ENCODE assay signal across 21 mouse cellular contexts in the genomic region with DNA sequence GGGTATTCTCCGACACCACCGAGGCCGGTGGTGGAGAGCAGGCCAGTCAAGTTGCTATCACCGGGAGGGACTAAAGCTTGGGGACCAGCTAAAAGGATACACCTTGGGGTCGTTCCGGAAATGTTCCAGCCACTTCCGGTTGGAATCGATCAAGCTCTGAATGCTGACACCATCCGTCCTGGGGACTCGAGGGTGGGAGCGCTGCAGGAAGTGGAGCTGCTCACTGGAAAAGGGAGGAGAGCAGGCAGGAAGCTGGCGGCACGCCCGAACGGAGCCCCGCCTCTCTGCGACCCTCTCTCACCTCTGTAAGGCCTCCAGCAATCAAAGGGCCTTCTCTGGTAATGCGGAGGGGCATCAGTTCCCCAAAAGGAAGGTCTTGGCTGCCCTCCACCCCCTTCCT.
DNase-seq lines count a peak whose midpoint lies in the region; ATAC-seq and TF ChIP-seq lines count a peak whose summit lies in the region.
"Had no signal": no experiment of that assay in that cellular context is flagged by ENCODE, and none has a peak within 500 bp of the region (broad histone marks: within the 10 kb centered on the region; RNA-seq: fewer than 3 reads in every experiment).

No protein-coding gene starts in this region.

- H3K27ac ChIP-seq in kidney, embryonic 15.5 days: 0 out of 2 replicates have a peak overlapping the region, but pooled peaks have one; percentile 0
- no peak overlapping the region for H3K27ac ChIP-seq in kidney, embryonic 14.5 days (ENCODE audit: low read depth, low read length)
- H3K27ac ChIP-seq in lung, embryonic 14.5 days (ENCODE audit: low read depth): peak overlapping the region; percentile 8; the same call in 1 of the 2 replicates
- H3K27ac ChIP-seq: embryonic facial prominence, embryonic 13.5 days; forebrain, embryonic 12.5 days; heart, adult 2 months had no signal

- WGBS in kidney, embryonic 15.5 days: 69% methylated on average over 18 of the region's 18 CpGs
- 74% methylated on average over 18 of the region's 18 CpGs for WGBS in kidney, embryonic 14.5 days
- WGBS in lung, embryonic 14.5 days: 72% methylated on average over 18 of the region's 18 CpGs

- H3K9me3 ChIP-seq in kidney, embryonic 15.5 days (replicated peaks): no peaks in the 10 kb centered on the region
- no peaks in the 10 kb centered on the region for H3K9me3 ChIP-seq in kidney, embryonic 14.5 days (ENCODE audit: control insufficient read depth, low read length)
- no peaks in the 10 kb centered on the region for H3K9me3 ChIP-seq in lung, embryonic 14.5 days (ENCODE audit: low read depth, low read length)
- H3K9me3 ChIP-seq: embryonic facial prominence, embryonic 13.5 days; forebrain, embryonic 12.5 days; heart, embryonic 12.5 days had no signal

- H3K36me3 ChIP-seq in kidney, embryonic 15.5 days: peaks cover 43% of the 10 kb centered on the region
- peaks cover 18% of the 10 kb centered on the region; the same call in 1 of the 2 replicates for H3K36me3 ChIP-seq in kidney, embryonic 14.5 days (ENCODE audit: control insufficient read depth, insufficient read depth, low read length)
- peaks cover 36% of the 10 kb centered on the region for H3K36me3 ChIP-seq in lung, embryonic 14.5 days (ENCODE audit: insufficient read depth)

- H3K9ac ChIP-seq in kidney, embryonic 15.5 days: no peak overlapping the region
- H3K9ac ChIP-seq in kidney, embryonic 14.5 days (ENCODE audit: low read depth, low read length): no peak overlapping the region
- no peak overlapping the region for H3K9ac ChIP-seq in lung, embryonic 14.5 days
- H3K9ac ChIP-seq: embryonic facial prominence, embryonic 13.5 days; forebrain, embryonic 12.5 days; forebrain, postnatal 0 days; heart, embryonic 12.5 days had no signal

- H3K4me3 ChIP-seq in kidney, embryonic 15.5 days (replicated peaks): no peak overlapping the region
- H3K4me3 ChIP-seq in kidney, embryonic 14.5 days (ENCODE audit: low read length): no peak overlapping the region
- H3K4me3 ChIP-seq in lung, embryonic 14.5 days (ENCODE audit: low read depth, low read length): no peak overlapping the region
- H3K4me3 ChIP-seq: embryonic facial prominence, embryonic 13.5 days; forebrain, embryonic 12.5 days; heart, adult 2 months; heart, embryonic 12.5 days had no signal

- DNase-seq in lung, embryonic 14.5 days: no peak
- no peak for DNase-seq in lung, postnatal 25 days (ENCODE audit: low spot score)
- peak; percentile 40 for DNase-seq in WW6 (ENCODE audit: low read depth, low spot score)
- peak; percentile 68 for DNase-seq in testis, postnatal 14 days (ENCODE audit: low spot score)
- no peak for DNase-seq in spleen, postnatal 4 days (ENCODE audit: low spot score in 2 of 2)
- DNase-seq in cerebellum, adult 8-10 months: no peak
- DNase-seq: adrenal gland, adult 8-10 months; adrenal gland, postnatal 36 days; cerebellum, adult 11 months; cerebellum, adult 9-11 months; cerebellum, postnatal 36 days; forebrain, postnatal 0 days; gastrocnemius, postnatal 14 days; heart, adult 2 months had no signal

- H3K27me3 ChIP-seq in kidney, embryonic 15.5 days: no peaks in the 10 kb centered on the region
- no peaks in the 10 kb centered on the region for H3K27me3 ChIP-seq in kidney, embryonic 14.5 days (ENCODE audit: control insufficient read depth, insufficient read depth, low read length)
- H3K27me3 ChIP-seq in lung, embryonic 14.5 days (ENCODE audit: insufficient read depth, low read length): no peaks in the 10 kb centered on the region
- H3K27me3 ChIP-seq: embryonic facial prominence, embryonic 13.5 days; forebrain, embryonic 12.5 days; heart, embryonic 12.5 days had no signal

- no peak for ATAC-seq in kidney, embryonic 15.5 days (replicated peaks; ENCODE audit: low FRiP score)
- ATAC-seq in kidney, embryonic 14.5 days (ENCODE audit: low FRiP score, low TSS enrichment): no peak
- ATAC-seq in lung, embryonic 14.5 days (ENCODE audit: insufficient read depth): no peak
- ATAC-seq: forebrain, postnatal 0 days; hindbrain, embryonic 16.5 days; inflammation-experienced regulatory T-cells, adult 6 months had no signal

- H3K4me1 ChIP-seq in kidney, embryonic 15.5 days: peaks cover 7% of the 10 kb centered on the region; the same call in 1 of the 2 replicates
- no peaks in the 10 kb centered on the region for H3K4me1 ChIP-seq in kidney, embryonic 14.5 days (ENCODE audit: control insufficient read depth, insufficient read depth, low read length)
- H3K4me1 ChIP-seq in lung, embryonic 14.5 days (ENCODE audit: insufficient read depth): no peaks in the 10 kb centered on the region
- H3K4me1 ChIP-seq: forebrain, embryonic 12.5 days; heart, embryonic 12.5 days had no signal

- no peak overlapping the region for H3K4me2 ChIP-seq in kidney, embryonic 15.5 days
- H3K4me2 ChIP-seq in kidney, embryonic 14.5 days (replicated peaks; ENCODE audit: low read depth, low read length): no peak overlapping the region
- no peak overlapping the region for H3K4me2 ChIP-seq in lung, embryonic 14.5 days
- H3K4me2 ChIP-seq: embryonic facial prominence, embryonic 13.5 days; forebrain, embryonic 12.5 days; heart, embryonic 12.5 days had no signal

- TF ChIP-seq CTCF in lung, embryonic 14.5 days (IDR thresholded peaks at IDR 0.05; ENCODE audit: low read depth): no peak

Comparison
In these comparisons a context has a peak if more than half of its experiments do, and no peak if none do; other contexts are left out.
1. DNase-seq: peak in WW6 (single experiment) and testis, postnatal 14 days (single experiment); none in lung, embryonic 14.5 days (single experiment), lung, postnatal 25 days (single experiment), spleen, postnatal 4 days (0 of 2) and cerebellum, adult 8-10 months (single experiment).